Mouse (Mus musculus) stomach, embryonic 16.5 days (tissue): Measurements from ENCODE around the gene Tnrc6c. TPM values are rescaled to one million over a fixed set of nuclear protein-coding genes. Genes with fewer than 3 reads are reported as not detected.

Experiments
- ATAC-seq: fragments of 200-750 bp; cut with Nextera tagmentation; 2 replicates; pipeline ENCODE4 v1.8.0; 2017; ENCODE audit warnings: moderate number of reproducible peaks, moderate TSS enrichment; ENCODE audit not compliant: insufficient read depth, low FRiP score
- H3K27ac ChIP-seq: fragments of 300-500 bp; sonication (generic); 2 replicates; pipeline ENCODE4 v1.5.1; 2014; ENCODE audit warnings: low read length
- H3K27me3 ChIP-seq: fragments of 300-500 bp; sonication (generic); 2 replicates; pipeline ENCODE4 v1.6.1; 2014; ENCODE audit warnings: low read length, control low read depth, mixed read lengths; ENCODE audit not compliant: control insufficient read depth, insufficient read depth
- H3K36me3 ChIP-seq: fragments of 300-500 bp; sonication (generic); 2 replicates; pipeline ENCODE4 v1.6.1; 2014; ENCODE audit warnings: low read length; ENCODE audit not compliant: control insufficient read depth, insufficient read depth
- H3K4me1 ChIP-seq: fragments of 300-500 bp; sonication (generic); 2 replicates; pipeline ENCODE4 v1.6.1; 2014; ENCODE audit warnings: low read length, control low read depth, mixed read lengths; ENCODE audit not compliant: control insufficient read depth, insufficient read depth
- H3K4me2 ChIP-seq: fragments of 300-500 bp; sonication (generic); 2 replicates; pipeline ENCODE4 v1.6.1; 2014; ENCODE audit warnings: low read depth, low read length, mixed read lengths
- H3K4me3 ChIP-seq: fragments of 300-500 bp; sonication (generic); replicated peaks from 2 replicates; pipeline ENCODE4 v1.5.1; 2014; ENCODE audit warnings: mild to moderate bottlenecking, low read length
- H3K9ac ChIP-seq: fragments of 300-500 bp; sonication (generic); 2 replicates; pipeline ENCODE4 v1.6.1; 2014; ENCODE audit warnings: low read length
- H3K9me3 ChIP-seq: fragments of 300-500 bp; sonication (generic); replicated peaks from 2 replicates; pipeline ENCODE4 v1.6.1; 2016; ENCODE audit warnings: low read length, control low read depth; ENCODE audit not compliant: control insufficient read depth
- WGBS: fragments of 180-500 bp; shearing (Covaris S2); extraction: QIAGEN DNeasy Blood & Tissue Kit; methylation state at CpG from one replicate; pipeline ENCODE4 v1.1.7; 2014; 5-methylcytosine and 5-hydroxymethylcytosine counted together
- polyA plus RNA-seq: library from polyadenylated mRNA; unstranded; fragments of >200 nt; fragmentation: Nextera tagmentation; extraction: Ambion mirVana; gene quantifications from 2 replicates; pipeline ENCODE4 v1.2.1, GENCODE M21; 2015

Tnrc6c gene
- polyA plus RNA-seq, 1 experiment from 2014 or later, result 10.2 TPM

DNA sequence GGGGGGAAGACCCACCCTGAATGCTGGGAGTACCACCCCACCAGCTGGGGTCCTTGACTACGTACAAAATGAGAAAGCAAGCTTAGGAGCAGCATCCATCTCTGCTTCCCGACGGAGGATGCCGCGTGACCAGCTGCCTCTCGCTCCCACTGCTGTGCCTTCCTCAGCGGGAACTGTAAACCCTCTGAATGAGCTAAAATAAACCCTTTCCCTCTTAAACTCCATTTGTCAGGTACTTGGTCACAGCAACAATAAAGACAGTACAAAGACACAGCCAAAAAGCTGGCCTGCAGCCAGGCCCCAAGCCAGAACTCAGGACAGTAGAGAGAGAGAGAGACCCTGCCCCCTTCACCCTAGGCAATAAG lies 115.6 kb downstream of the Tnrc6c start:
- no peak for ATAC-seq
- Histone ChIP-seq H3K9me3 (no peaks in the 10 kb centered on the region), H3K4me1 (no peaks in the 10 kb centered on the region; the same call in 1 of the 2 replicates), H3K4me2 (no peak overlapping the region), H3K27ac (0 out of 2 replicates have a peak overlapping the region, but pooled peaks have one; percentile 34), H3K27me3 (no peaks in the 10 kb centered on the region), H3K36me3 (peaks cover 3% of the 10 kb centered on the region; the same call in 1 of the 2 replicates), H3K4me3 (no peak overlapping the region), H3K9ac (no peak overlapping the region)
- 75% methylated on average over 7 of the region's 7 CpGs for WGBS

DNA sequence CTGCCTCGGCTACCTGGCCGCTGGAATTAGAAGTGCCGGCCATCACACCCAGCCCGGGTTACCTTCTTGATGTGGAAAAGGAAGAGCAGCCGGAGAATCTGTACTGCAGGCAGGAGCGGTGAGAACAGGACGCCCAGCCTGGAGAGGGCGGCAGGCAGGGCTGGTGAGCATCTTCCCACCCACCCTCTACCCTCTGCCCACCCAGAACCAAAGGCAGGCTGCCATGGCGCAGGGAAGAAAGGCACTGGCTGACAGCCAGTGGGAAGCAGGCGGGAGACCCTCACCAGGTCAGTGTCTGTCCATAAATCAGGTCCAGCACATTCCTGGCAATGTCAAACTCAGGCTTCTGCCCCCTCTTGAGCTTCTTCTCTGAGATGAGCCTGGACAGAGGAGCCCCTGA lies 116.3 kb downstream of the Tnrc6c start:
- ATAC-seq, result no peak
- H3K36me3 ChIP-seq, result no peaks in the 10 kb centered on the region; the same call in 1 of the 2 replicates

GRCm38 (mm10) chr11:117772352-117772751 lies 118.3 kb downstream of the Tnrc6c start:
- H3K27me3 ChIP-seq, result no peaks in the 10 kb centered on the region
- no peaks in the 10 kb centered on the region; the same call in 1 of the 2 replicates for H3K4me1 ChIP-seq
- no peak overlapping the region for H3K4me3 ChIP-seq
- H3K27ac ChIP-seq, result no peak overlapping the region
- no peak overlapping the region for H3K4me2 ChIP-seq
- 91% methylated on average over 7 of the region's 7 CpGs for WGBS
- ATAC-seq, result no peak
- no peaks in the 10 kb centered on the region for H3K9me3 ChIP-seq
- H3K9ac ChIP-seq, result no peak overlapping the region
- H3K36me3 ChIP-seq, result no peaks in the 10 kb centered on the region; the same call in 1 of the 2 replicates

More for the DNA sequence above, 116.3 kb downstream of the Tnrc6c start:
- H3K4me3 ChIP-seq, result no peak overlapping the region
- H3K27ac ChIP-seq, result no peak overlapping the region
- no peak overlapping the region for H3K4me2 ChIP-seq
- no peaks in the 10 kb centered on the region for H3K9me3 ChIP-seq
- H3K27me3 ChIP-seq, result no peaks in the 10 kb centered on the region
- no peaks in the 10 kb centered on the region; the same call in 1 of the 2 replicates for H3K4me1 ChIP-seq
- WGBS, result 77% methylated on average over 10 of the region's 10 CpGs
- no peak overlapping the region for H3K9ac ChIP-seq

DNA sequence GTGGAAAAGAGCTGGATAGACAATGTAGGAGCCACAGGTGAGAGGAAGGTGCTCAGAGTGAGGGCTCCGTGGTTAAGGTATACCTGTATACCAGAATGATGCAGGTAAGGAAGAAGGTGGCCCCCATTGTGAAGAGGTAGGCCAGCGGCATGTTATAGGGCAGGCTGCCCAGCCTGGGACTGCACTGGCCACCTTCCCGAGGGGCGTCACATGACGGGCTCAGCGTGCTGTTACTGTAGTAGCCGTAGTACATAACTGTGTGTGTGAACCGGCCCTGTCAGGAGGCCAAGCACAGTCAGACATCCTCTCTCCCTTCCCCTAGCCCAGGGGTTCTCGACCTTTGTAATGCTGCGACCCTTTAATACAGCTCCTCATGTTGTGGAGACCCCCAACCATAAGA lies 120.8 kb downstream of the Tnrc6c start:
- Histone ChIP-seq H3K4me2 (no peak overlapping the region), H3K9ac (no peak overlapping the region), H3K27me3 (no peaks in the 10 kb centered on the region), H3K4me3 (no peak overlapping the region), H3K27ac (no peak overlapping the region), H3K36me3 (no peaks in the 10 kb centered on the region; the same call in 1 of the 2 replicates), H3K4me1 (peaks cover 9% of the 10 kb centered on the region), H3K9me3 (no peaks in the 10 kb centered on the region)
- WGBS, result 89% methylated on average over 10 of the region's 10 CpGs
- ATAC-seq, result no peak

GRCm38 (mm10) chr11:117775540-117775939 lies 121.5 kb downstream of the Tnrc6c start:
- ATAC-seq, result no peak
- 89% methylated on average over 13 of the region's 13 CpGs for WGBS

GRCm38 (mm10) chr11:117776085-117776792 lies 122.2 kb downstream of the Tnrc6c start:
- no peaks in the 10 kb centered on the region; the same call in 1 of the 2 replicates for H3K36me3 ChIP-seq
- no peaks in the 10 kb centered on the region for H3K9me3 ChIP-seq
- no peak for ATAC-seq
- no peak overlapping the region for H3K4me2 ChIP-seq
- H3K4me1 ChIP-seq, result peaks cover 22% of the 10 kb centered on the region
- H3K27ac ChIP-seq, result no peak overlapping the region
- no peak overlapping the region for H3K4me3 ChIP-seq
- 93% methylated on average over 14 of the region's 14 CpGs for WGBS
- no peaks in the 10 kb centered on the region for H3K27me3 ChIP-seq
- no peak overlapping the region for H3K9ac ChIP-seq

More at GRCm38 (mm10) chr11:117775540-117775939, 121.5 kb downstream of the Tnrc6c start:
- H3K4me1 ChIP-seq, result peaks cover 15% of the 10 kb centered on the region
- H3K9me3 ChIP-seq, result no peaks in the 10 kb centered on the region
- no peak overlapping the region for H3K9ac ChIP-seq
- no peak overlapping the region for H3K4me3 ChIP-seq
- no peak overlapping the region for H3K4me2 ChIP-seq
- H3K36me3 ChIP-seq, result no peaks in the 10 kb centered on the region; the same call in 1 of the 2 replicates
- H3K27ac ChIP-seq, result no peak overlapping the region
- H3K27me3 ChIP-seq, result no peaks in the 10 kb centered on the region

- H3K36me3 ChIP-seq, result no peaks in the 10 kb centered on the region; the same call in 1 of the 2 replicates
- 83% methylated on average over 5 of the region's 5 CpGs for WGBS
- no peak overlapping the region for H3K4me2 ChIP-seq
- H3K9ac ChIP-seq, result no peak overlapping the region
- H3K27me3 ChIP-seq, result no peaks in the 10 kb centered on the region
- H3K9me3 ChIP-seq, result no peaks in the 10 kb centered on the region
- no peak overlapping the region for H3K27ac ChIP-seq
- peaks cover 31% of the 10 kb centered on the region for H3K4me1 ChIP-seq
- ATAC-seq, result no peak
- H3K4me3 ChIP-seq, result no peak overlapping the region
Observed at GRCm38 (mm10) chr11:117777111-117777510, 123.0 kb downstream of the Tnrc6c start.

DNA sequence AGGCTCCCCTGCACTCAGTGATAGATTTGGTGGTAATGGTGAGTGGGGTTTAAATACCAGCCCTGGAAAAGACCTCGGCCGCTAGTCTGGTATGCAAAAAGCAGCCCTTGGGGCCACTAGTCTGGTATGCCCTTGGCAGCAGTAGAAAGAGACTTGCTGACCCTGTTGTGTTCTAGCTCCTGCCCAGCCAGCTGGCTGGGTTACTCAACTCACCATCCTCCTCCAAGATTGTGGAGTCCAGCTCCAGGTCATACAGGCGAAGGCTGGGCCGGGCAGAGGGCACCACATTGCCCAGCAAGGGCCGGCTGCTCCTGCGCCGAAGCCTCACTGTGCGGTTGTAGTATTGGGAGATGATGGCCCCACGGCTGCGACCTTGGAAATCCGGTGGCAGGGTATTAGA lies 123.9 kb downstream of the Tnrc6c start:
- Histone ChIP-seq H3K9me3 (no peaks in the 10 kb centered on the region), H3K27me3 (no peaks in the 10 kb centered on the region), H3K4me3 (no peak overlapping the region), H3K4me1 (peaks cover 37% of the 10 kb centered on the region), H3K4me2 (no peak overlapping the region), H3K27ac (no peak overlapping the region), H3K36me3 (no peaks in the 10 kb centered on the region; the same call in 1 of the 2 replicates), H3K9ac (no peak overlapping the region)
- WGBS, result 90% methylated on average over 11 of the region's 11 CpGs
- no peak for ATAC-seq

GRCm38 (mm10) chr11:117778851-117779433 lies 124.9 kb downstream of the Tnrc6c start:
- 46% methylated on average over 12 of the region's 12 CpGs for WGBS
- H3K9me3 ChIP-seq, result no peaks in the 10 kb centered on the region
- no peaks in the 10 kb centered on the region for H3K27me3 ChIP-seq
- H3K4me1 ChIP-seq, result peaks cover 43% of the 10 kb centered on the region
- H3K36me3 ChIP-seq, result no peaks in the 10 kb centered on the region; the same call in 1 of the 2 replicates
- H3K27ac ChIP-seq, result peak overlapping the region; percentile 97
- H3K9ac ChIP-seq, result peak overlapping the region; percentile 82
- H3K4me2 ChIP-seq, result peak overlapping the region; percentile 83
- ATAC-seq, result no peak
- peak overlapping the region; percentile 61 for H3K4me3 ChIP-seq
